Mouse (Mus musculus) forebrain, embryonic 12.5 days (tissue): ENCODE results near the gene Ddb1. TPM values are rescaled to one million over a fixed set of nuclear protein-coding genes. Genes with fewer than 3 reads are reported as not detected.
A peak's percentile ranks its signal among the peaks of the same experiment; 100 is the strongest.

Source experiments
- ATAC-seq: fragments of 200-750 bp; cut with Nextera tagmentation; 2 replicates; pipeline ENCODE4 v1.8.0; 2017; ENCODE audit warnings: moderate TSS enrichment; ENCODE audit not compliant: low FRiP score
- H3K27ac ChIP-seq: fragments of 300-500 bp; sonication (generic); 2 replicates; pipeline ENCODE4 v1.5.1; 2016; ENCODE audit warnings: mild to moderate bottlenecking
- H3K27me3 ChIP-seq: fragments of 300-500 bp; sonication (generic); 2 replicates; pipeline ENCODE4 v1.6.1; 2016; ENCODE audit warnings: mild to moderate bottlenecking
- H3K36me3 ChIP-seq: fragments of 300-500 bp; sonication (generic); replicated peaks from 2 replicates; pipeline ENCODE4 v1.6.1; 2016; ENCODE audit warnings: mild to moderate bottlenecking
- H3K4me1 ChIP-seq: fragments of 300-500 bp; sonication (generic); 2 replicates; pipeline ENCODE4 v1.6.1; 2016
- H3K4me2 ChIP-seq: fragments of 300-500 bp; sonication (generic); 2 replicates; pipeline ENCODE4 v1.6.1; 2016; ENCODE audit warnings: mild to moderate bottlenecking, moderate library complexity
- H3K4me3 ChIP-seq: fragments of 300-500 bp; sonication (generic); replicated peaks from 2 replicates; pipeline ENCODE4 v1.5.1; 2016; ENCODE audit warnings: mild to moderate bottlenecking
- H3K9ac ChIP-seq: fragments of 300-500 bp; sonication (generic); 2 replicates; pipeline ENCODE4 v1.6.1; 2016; ENCODE audit warnings: mild to moderate bottlenecking
- H3K9me3 ChIP-seq: fragments of 300-500 bp; sonication (generic); 2 replicates; pipeline ENCODE4 v1.6.1; 2016
- WGBS: fragments of 180-500 bp; shearing (Covaris S2); methylation state at CpG from one replicate; pipeline ENCODE4 v1.1.7; 2016; 5-methylcytosine and 5-hydroxymethylcytosine counted together
- polyA plus RNA-seq: library from polyadenylated mRNA; unstranded; fragments of >200 nt; fragmentation: Nextera tagmentation; extraction: Ambion mirVana; gene quantifications from 2 replicates; pipeline ENCODE4 v1.2.1, GENCODE M21; 2016

Gene Ddb1
- polyA plus RNA-seq, 1 experiment from 2014 or later: 389 TPM

- Histone ChIP-seq H3K36me3 (peaks cover 31% of the 10 kb centered on the region), H3K27me3 (no peaks in the 10 kb centered on the region), H3K9ac (peak within 1 kb of the TSS; percentile 75), H3K4me3 (peak within 1 kb of the TSS; percentile 56), H3K27ac (peak within 1 kb of the TSS; percentile 87), H3K9me3 (no peaks in the 10 kb centered on the region), H3K4me1 (peaks cover 17% of the 10 kb centered on the region), H3K4me2 (peak within 1 kb of the TSS; percentile 74)
- under 1% methylated on average over 44 of the region's 44 CpGs for WGBS
- peak; percentile 96 for ATAC-seq
Observed at GRCm38 (mm10) chr19:10576690-10577561, 28.2 kb upstream of the Ddb1 start, which contains the start of the genes Cyb561a3 and Tmem138. TSS of gene Cyb561a3 (plus strand) at chr19:10577172. TSS of gene Tmem138 (minus strand) at chr19:10577362.

GRCm38 (mm10) chr19:10580102-10580501 lies 25.0 kb upstream of the Ddb1 start:
- H3K27ac ChIP-seq: no peak overlapping the region
- 77% methylated on average over 3 of the region's 3 CpGs for WGBS
- no peaks in the 10 kb centered on the region for H3K9me3 ChIP-seq
- H3K4me1 ChIP-seq: peaks cover 17% of the 10 kb centered on the region
- no peak for ATAC-seq
- no peak overlapping the region for H3K9ac ChIP-seq
- no peak overlapping the region for H3K4me3 ChIP-seq
- H3K4me2 ChIP-seq: no peak overlapping the region
- H3K36me3 ChIP-seq: peaks cover 11% of the 10 kb centered on the region
- H3K27me3 ChIP-seq: no peaks in the 10 kb centered on the region

- WGBS: 84% methylated on average over 3 of the region's 3 CpGs
- peaks cover 17% of the 10 kb centered on the region for H3K4me1 ChIP-seq
- no peak overlapping the region for H3K9ac ChIP-seq
- no peak overlapping the region for H3K27ac ChIP-seq
- peaks cover 9% of the 10 kb centered on the region; the same call in 1 of the 2 replicates for H3K36me3 ChIP-seq
- H3K27me3 ChIP-seq: no peaks in the 10 kb centered on the region
- ATAC-seq: no peak
- H3K4me3 ChIP-seq: no peak overlapping the region
- no peak overlapping the region for H3K4me2 ChIP-seq
- no peaks in the 10 kb centered on the region for H3K9me3 ChIP-seq
Observed at GRCm38 (mm10) chr19:10580761-10581160, 24.4 kb upstream of the Ddb1 start.

- WGBS: 91% methylated on average over 6 of the region's 6 CpGs
- H3K27ac ChIP-seq: no peak overlapping the region
- H3K4me1 ChIP-seq: peaks cover 11% of the 10 kb centered on the region
- H3K36me3 ChIP-seq: peaks cover 9% of the 10 kb centered on the region; the same call in 1 of the 2 replicates
- ATAC-seq: no peak
- H3K27me3 ChIP-seq: no peaks in the 10 kb centered on the region
- no peaks in the 10 kb centered on the region for H3K9me3 ChIP-seq
- no peak overlapping the region for H3K9ac ChIP-seq
- H3K4me2 ChIP-seq: no peak overlapping the region
- H3K4me3 ChIP-seq: no peak overlapping the region
Observed at GRCm38 (mm10) chr19:10581984-10582383, 23.1 kb upstream of the Ddb1 start.

- Histone ChIP-seq H3K4me2 (no peak overlapping the region), H3K9ac (no peak overlapping the region), H3K36me3 (peaks cover 12% of the 10 kb centered on the region; the same call in 1 of the 2 replicates), H3K27me3 (no peaks in the 10 kb centered on the region), H3K4me3 (no peak overlapping the region), H3K4me1 (peaks cover 1% of the 10 kb centered on the region), H3K27ac (no peak overlapping the region), H3K9me3 (no peaks in the 10 kb centered on the region)
- ATAC-seq: no peak
- 72% methylated on average over 7 of the region's 7 CpGs for WGBS
Observed at GRCm38 (mm10) chr19:10583550-10584146, 21.5 kb upstream of the Ddb1 start.

GRCm38 (mm10) chr19:10585112-10585511 lies 20.0 kb upstream of the Ddb1 start:
- Histone ChIP-seq H3K4me1 (no peaks in the 10 kb centered on the region; the same call in 1 of the 2 replicates), H3K4me2 (no peak overlapping the region), H3K4me3 (no peak overlapping the region), H3K9me3 (no peaks in the 10 kb centered on the region), H3K9ac (no peak overlapping the region), H3K27me3 (no peaks in the 10 kb centered on the region), H3K27ac (no peak overlapping the region), H3K36me3 (peaks cover 16% of the 10 kb centered on the region; the same call in 1 of the 2 replicates)
- 89% methylated on average over 8 of the region's 8 CpGs for WGBS
- no peak for ATAC-seq

GRCm38 (mm10) chr19:10587231-10587630 lies 17.9 kb upstream of the Ddb1 start:
- no peak for ATAC-seq
- H3K27me3 ChIP-seq: no peaks in the 10 kb centered on the region
- no peaks in the 10 kb centered on the region; the same call in 1 of the 2 replicates for H3K4me1 ChIP-seq
- H3K4me2 ChIP-seq: no peak overlapping the region
- H3K9ac ChIP-seq: no peak overlapping the region
- WGBS: 86% methylated on average over 8 of the region's 8 CpGs
- H3K9me3 ChIP-seq: no peaks in the 10 kb centered on the region
- H3K27ac ChIP-seq: no peak overlapping the region
- no peak overlapping the region for H3K4me3 ChIP-seq
- H3K36me3 ChIP-seq: peaks cover 17% of the 10 kb centered on the region; the same call in 1 of the 2 replicates

- Histone ChIP-seq H3K9me3 (no peaks in the 10 kb centered on the region), H3K27ac (no peak overlapping the region), H3K4me2 (no peak overlapping the region), H3K4me3 (no peak overlapping the region), H3K9ac (no peak overlapping the region), H3K4me1 (no peaks in the 10 kb centered on the region; the same call in 1 of the 2 replicates), H3K36me3 (peaks cover 29% of the 10 kb centered on the region), H3K27me3 (no peaks in the 10 kb centered on the region)
- 63% methylated on average over 5 of the region's 5 CpGs for WGBS
- no peak for ATAC-seq
Observed at GRCm38 (mm10) chr19:10589127-10589857, 15.8 kb upstream of the Ddb1 start.

- Histone ChIP-seq H3K27ac (no peak overlapping the region), H3K9me3 (no peaks in the 10 kb centered on the region), H3K27me3 (no peaks in the 10 kb centered on the region), H3K9ac (no peak overlapping the region), H3K4me2 (no peak overlapping the region), H3K4me1 (no peaks in the 10 kb centered on the region; the same call in 1 of the 2 replicates), H3K36me3 (peaks cover 36% of the 10 kb centered on the region), H3K4me3 (no peak overlapping the region)
- no peak for ATAC-seq
- 70% methylated on average over 3 of the region's 3 CpGs for WGBS
Observed at GRCm38 (mm10) chr19:10590301-10590700, 14.8 kb upstream of the Ddb1 start.

GRCm38 (mm10) chr19:10591659-10592377 lies 13.3 kb upstream of the Ddb1 start:
- Histone ChIP-seq H3K27ac (no peak overlapping the region), H3K9ac (no peak overlapping the region), H3K4me3 (no peak overlapping the region), H3K4me2 (no peak overlapping the region), H3K36me3 (peaks cover 45% of the 10 kb centered on the region), H3K4me1 (no peaks in the 10 kb centered on the region; the same call in 1 of the 2 replicates), H3K27me3 (no peaks in the 10 kb centered on the region), H3K9me3 (no peaks in the 10 kb centered on the region)
- ATAC-seq: no peak
- 94% methylated on average over 6 of the region's 6 CpGs for WGBS

GRCm38 (mm10) chr19:10598188-10598587 lies 6.9 kb upstream of the Ddb1 start:
- H3K27ac ChIP-seq: no peak overlapping the region
- H3K36me3 ChIP-seq: peaks cover 50% of the 10 kb centered on the region
- H3K27me3 ChIP-seq: no peaks in the 10 kb centered on the region
- H3K4me1 ChIP-seq: peaks cover 9% of the 10 kb centered on the region
- WGBS: 41% methylated on average over 3 of the region's 3 CpGs
- H3K4me2 ChIP-seq: no peak overlapping the region
- H3K4me3 ChIP-seq: no peak overlapping the region
- no peaks in the 10 kb centered on the region for H3K9me3 ChIP-seq
- no peak overlapping the region for H3K9ac ChIP-seq
- no peak for ATAC-seq
